Mouse (Mus musculus): ENCODE results near the gene Magi3. TPM values are rescaled to one million over a fixed set of nuclear protein-coding genes. Genes with fewer than 3 reads are reported as not detected.

Magi3 gene
- polyA plus RNA-seq, 1 experiment from 2014 or later = 51.2 TPM

DNA sequence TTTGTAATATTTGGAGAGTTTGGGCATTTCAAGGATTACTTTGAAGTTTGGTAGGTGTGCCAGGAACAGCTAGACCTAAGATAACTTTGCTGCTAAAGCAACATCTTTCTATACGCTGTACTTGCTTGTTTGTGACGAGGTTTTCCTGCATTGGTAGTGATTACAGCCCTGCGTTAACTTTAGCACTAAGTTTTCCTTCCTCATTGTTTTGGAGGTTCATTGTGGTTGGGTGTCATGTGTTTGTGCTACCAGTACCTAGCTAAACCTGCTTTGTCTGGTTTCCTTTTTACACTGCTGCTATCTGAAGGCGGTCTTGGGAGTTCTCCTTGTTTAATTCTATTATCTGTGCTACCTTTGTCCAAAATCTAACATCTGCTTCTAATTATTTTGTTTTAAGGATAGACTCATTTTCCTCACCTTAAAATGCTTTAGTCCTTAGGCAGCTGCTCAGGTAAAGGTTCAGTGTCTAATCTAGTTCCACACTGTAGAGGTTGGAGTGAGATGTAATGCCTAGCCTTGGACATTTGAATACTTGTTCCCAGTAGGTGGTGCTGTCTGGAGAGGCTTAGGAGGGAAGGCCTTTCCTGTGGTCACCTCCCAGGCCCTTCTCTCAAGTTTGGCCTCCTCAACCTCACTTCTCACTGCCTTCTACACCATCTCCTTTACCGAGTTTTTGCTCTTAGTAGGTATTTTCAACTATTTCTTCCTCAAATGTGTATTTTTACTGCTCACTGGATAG lies 210.1 kb downstream of the Magi3 start:
- in situ Hi-C loops (cut with MboI; ENCODE audit: low pct_unique_long_range_greater_than_20kb) = no loop called here
- DNase-seq (ENCODE audit: low read depth, low spot score) (no peak), ATAC-seq (no peak)
- TF ChIP-seq CTCF (IDR thresholded peaks at IDR 0.05) = peak; percentile 35
- POLR2A ChIA-PET = interaction anchor here (0.6 to 1.3 kb wide), 3 partner anchors 17 to 744 kb away, joined by 3 to 5 read pairs (median 3); no protein-coding TSS in a partner anchor
- H3K27me3 ChIP-seq = no peaks in the 10 kb centered on the region
- CTCF ChIA-PET = interaction anchor here (0.8 kb wide), 1 partner anchor 61 kb away, joined by 3 read pairs; no protein-coding TSS in a partner anchor

DNA sequence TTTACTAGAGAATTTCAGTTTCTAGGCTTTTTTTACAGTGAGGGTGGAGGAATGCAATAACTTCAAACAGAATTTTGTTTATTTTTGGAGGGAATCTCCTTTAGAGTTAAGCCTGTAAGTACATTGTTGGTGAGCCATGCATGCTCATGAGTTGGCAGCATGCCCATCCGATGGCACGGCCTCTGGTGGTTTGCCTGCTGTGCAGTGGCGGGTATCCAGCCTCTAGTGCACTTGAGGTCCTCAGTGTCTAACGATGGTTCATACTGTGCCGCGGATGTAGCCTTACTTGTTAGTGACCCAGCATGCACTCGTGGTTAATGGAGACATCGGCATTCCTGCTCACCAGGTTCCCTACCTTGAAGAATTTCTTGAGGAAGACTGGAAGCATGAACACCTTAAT lies 212.7 kb downstream of the Magi3 start:
- peak; percentile 85 for DNase-seq (ENCODE audit: low read depth, low spot score)
- ChIA-PET CTCF (interaction anchor here (0.9 to 1.2 kb wide), 2 partner anchors 13 to 20 kb away, joined by 3 to 5 read pairs; no protein-coding TSS in a partner anchor), POLR2A (no interaction called here)
- peak; percentile 33 for TF ChIP-seq CTCF (IDR thresholded peaks at IDR 0.05)
- ATAC-seq = peak; percentile 63
- H3K27me3 ChIP-seq = no peaks in the 10 kb centered on the region
- in situ Hi-C loops (cut with MboI; ENCODE audit: low pct_unique_long_range_greater_than_20kb) = no loop called here

DNA sequence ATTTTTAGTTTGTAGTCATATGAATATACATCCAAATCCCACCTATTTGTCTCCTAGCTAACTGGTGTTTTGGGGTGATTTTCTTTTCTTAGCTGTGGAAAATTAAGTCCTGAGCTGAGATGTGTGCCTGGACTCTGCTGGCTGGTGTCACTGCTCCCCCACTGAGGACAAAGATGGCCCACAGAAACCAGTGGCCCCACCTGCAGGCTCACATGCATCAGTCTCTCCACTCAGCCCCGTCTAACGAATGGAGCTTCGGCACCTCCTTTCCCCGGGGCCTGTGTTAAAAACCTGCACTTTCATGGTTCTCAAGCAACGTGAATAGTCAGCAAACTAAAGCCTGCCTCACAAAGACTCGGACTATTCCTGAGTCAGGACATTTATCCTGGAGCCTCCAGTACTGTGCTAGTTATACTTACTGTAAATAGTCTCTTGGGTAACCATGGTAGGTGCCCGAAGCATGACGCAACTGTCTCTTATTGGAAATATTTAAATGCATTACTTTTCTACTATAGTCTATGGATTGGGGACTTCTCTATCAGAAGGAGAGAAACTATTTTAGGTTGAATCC lies 213.2 kb downstream of the Magi3 start:
- peak; percentile 76 for ATAC-seq
- in situ Hi-C loops (cut with MboI; ENCODE audit: low pct_unique_long_range_greater_than_20kb) = no loop called here
- TF ChIP-seq CTCF (IDR thresholded peaks at IDR 0.05) = no peak
- no peak for DNase-seq (ENCODE audit: low read depth, low spot score)
- CTCF ChIA-PET = interaction anchor here (0.9 to 1.7 kb wide), 2 partner anchors 10 to 21 kb away, joined by 3 to 4 read pairs; no protein-coding TSS in a partner anchor
- POLR2A ChIA-PET = no interaction called here
- H3K27me3 ChIP-seq = no peaks in the 10 kb centered on the region

DNA sequence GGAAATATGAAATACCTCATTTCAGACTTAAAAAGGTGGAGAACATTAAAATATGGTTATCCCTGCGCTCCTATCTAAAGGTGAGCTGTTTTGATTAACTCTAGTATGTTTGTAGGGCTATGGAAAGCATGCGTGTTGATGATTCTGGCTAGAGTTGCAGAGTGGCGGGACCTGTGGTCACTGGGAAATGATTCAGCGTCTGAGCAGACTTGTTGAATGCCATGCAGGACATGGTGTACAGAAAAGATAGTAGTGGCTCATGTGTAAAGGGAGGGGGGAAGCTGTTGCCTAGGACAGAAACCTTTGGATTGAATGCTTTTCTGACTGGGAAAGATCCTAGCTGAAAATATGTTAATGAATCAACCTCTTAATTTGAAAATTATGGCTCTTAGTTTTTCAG lies 221.4 kb downstream of the Magi3 start:
- H3K27me3 ChIP-seq = no peaks in the 10 kb centered on the region
- no peak for TF ChIP-seq CTCF (IDR thresholded peaks at IDR 0.05)
- ATAC-seq (no peak), DNase-seq (ENCODE audit: low read depth, low spot score) (no peak)
- CTCF ChIA-PET = no interaction called here
- POLR2A ChIA-PET = no interaction called here
- in situ Hi-C loops (cut with MboI; ENCODE audit: low pct_unique_long_range_greater_than_20kb) = no loop called here

DNA sequence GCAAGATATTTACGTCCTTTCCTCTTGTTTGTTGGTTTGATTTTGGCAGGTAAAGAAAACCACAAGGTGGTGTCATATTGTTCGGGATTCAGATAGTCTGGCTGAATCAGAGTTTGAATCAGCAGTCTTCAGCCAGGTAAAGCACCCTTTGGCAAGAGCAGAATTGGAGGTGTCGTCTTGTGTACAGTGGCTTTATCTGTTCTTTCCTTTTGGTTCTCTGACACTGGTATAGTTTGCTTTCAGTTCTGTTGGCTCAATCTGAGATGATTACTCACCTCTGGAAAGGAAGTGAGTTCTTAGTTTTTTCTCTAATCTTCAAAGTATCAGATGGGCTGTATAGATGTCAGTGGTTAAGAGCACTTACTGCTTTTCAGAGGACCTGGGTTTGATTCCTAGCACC lies 228.9 kb downstream of the Magi3 start:
- DNase-seq (ENCODE audit: low read depth, low spot score) (no peak), ATAC-seq (no peak)
- in situ Hi-C loops (cut with MboI; ENCODE audit: low pct_unique_long_range_greater_than_20kb) = no loop called here
- CTCF ChIA-PET = no interaction called here
- no peak for TF ChIP-seq CTCF (IDR thresholded peaks at IDR 0.05)
- POLR2A ChIA-PET = no interaction called here
- no peaks in the 10 kb centered on the region for H3K27me3 ChIP-seq

DNA sequence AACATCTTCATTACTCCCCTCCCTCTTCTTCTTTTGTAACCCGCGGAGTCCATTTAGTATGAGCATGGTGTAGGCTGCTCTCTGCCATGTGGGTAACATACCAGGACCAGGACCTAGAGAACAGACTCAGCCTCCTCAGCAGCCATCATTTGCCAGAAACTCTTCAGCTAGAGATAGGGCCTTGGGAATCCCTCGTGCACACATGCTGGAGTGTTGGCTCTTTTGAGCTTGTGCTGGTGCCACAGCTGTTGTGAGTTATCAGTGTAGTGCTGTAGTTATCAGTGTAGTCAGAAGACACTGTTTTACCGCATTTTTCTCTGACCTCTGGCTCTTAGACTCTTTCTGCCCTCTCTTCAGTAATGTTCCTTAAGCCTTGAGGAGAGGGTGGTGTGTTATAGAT lies 230.8 kb downstream of the Magi3 start:
- ChIA-PET POLR2A (no interaction called here), CTCF (interaction anchor here (1.0 to 1.8 kb wide), 4 partner anchors 10 to 54 kb away, joined by 3 to 4 read pairs (median 3); no protein-coding TSS in a partner anchor)
- TF ChIP-seq CTCF (IDR thresholded peaks at IDR 0.05) = no peak
- in situ Hi-C loops (cut with MboI; ENCODE audit: low pct_unique_long_range_greater_than_20kb) = no loop called here
- DNase-seq (ENCODE audit: low read depth, low spot score) (no peak), ATAC-seq (no peak)
- H3K27me3 ChIP-seq = no peaks in the 10 kb centered on the region

DNA sequence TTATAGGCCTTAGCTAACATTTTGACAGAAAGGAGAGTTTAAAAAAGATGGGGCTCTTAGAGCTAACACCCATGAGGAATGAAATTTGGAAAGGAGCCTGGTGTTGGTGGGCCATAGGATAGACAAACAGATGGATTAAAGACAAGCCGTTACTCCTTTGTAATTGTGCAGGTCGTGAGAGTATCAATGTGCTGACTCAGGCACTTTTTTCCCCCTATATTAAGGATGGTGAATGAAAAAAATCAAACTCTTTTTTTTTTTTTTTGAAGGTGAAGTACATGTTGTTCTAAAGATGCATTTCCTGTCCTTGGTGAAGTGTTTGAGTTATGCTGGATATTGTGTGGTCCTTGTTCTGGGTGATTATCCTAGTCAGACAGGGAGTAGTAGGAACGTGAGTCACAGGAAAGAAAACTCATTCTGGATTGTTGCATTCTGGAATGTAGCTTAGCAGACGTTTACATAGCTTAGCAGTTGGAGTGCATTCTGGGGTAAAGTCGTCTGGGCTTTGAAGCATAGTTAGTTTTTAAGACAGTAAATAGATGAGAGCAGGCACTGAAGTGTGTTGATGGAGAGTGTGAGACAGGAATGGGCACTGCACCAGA lies 232.2 kb downstream of the Magi3 start:
- H3K27me3 ChIP-seq = no peaks in the 10 kb centered on the region
- ChIA-PET CTCF (interaction anchor here (1.0 to 2.3 kb wide), 3 partner anchors 9 to 81 kb away, joined by 3 to 10 read pairs (median 6); no protein-coding TSS in a partner anchor), POLR2A (no interaction called here)
- ATAC-seq (peak; percentile 96), DNase-seq (ENCODE audit: low read depth, low spot score) (peak; percentile 97)
- no peak for TF ChIP-seq CTCF (IDR thresholded peaks at IDR 0.05)
- in situ Hi-C loops (cut with MboI; ENCODE audit: low pct_unique_long_range_greater_than_20kb) = no loop called here

DNA sequence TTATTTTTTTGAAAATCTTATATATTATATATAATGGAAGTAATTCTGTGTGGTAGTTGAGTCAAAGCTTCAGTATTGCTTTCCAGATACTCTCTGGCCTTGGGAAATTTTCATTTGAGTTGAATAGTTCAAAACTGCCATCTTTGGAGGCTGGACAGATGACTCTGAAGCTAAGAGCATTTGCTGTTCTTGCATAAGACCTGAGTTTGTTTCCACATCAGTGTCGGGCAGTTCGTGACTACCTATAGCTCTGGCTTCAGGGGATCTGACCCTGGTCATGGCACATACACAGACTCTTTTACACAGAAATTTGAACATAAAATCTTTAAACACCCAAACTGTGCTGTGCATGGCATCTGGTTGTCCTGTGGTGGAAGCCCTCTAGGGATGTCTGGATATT lies 235.0 kb downstream of the Magi3 start:
- ChIA-PET CTCF (no interaction called here), POLR2A (interaction anchor here (0.6 kb wide), 1 partner anchor 16 kb away, joined by 3 read pairs; no protein-coding TSS in a partner anchor)
- no peak for DNase-seq (ENCODE audit: low read depth, low spot score)
- TF ChIP-seq CTCF (IDR thresholded peaks at IDR 0.05) = no peak
- in situ Hi-C loops (cut with MboI; ENCODE audit: low pct_unique_long_range_greater_than_20kb) = no loop called here
- ATAC-seq = no peak
- no peaks in the 10 kb centered on the region for H3K27me3 ChIP-seq

DNA sequence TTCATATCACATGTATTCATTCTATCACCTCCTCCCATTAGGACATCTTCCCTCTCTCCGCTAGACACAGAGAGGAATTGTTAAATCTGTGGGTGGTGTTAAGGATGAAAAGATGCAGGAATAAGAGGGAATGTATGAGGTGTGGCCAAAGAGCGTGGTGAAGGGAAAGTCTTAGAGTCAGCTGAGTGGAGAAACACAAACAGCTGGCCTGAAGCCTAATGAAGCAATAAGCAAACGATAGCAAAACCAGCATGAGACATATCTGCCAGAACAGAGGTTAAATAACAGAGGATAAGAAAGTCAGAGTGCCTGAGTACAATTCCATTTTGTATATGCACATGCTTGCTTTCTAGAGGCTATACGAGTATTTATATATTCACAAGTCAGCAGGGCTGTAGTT lies 235.6 kb downstream of the Magi3 start:
- ATAC-seq (no peak), DNase-seq (ENCODE audit: low read depth, low spot score) (no peak)
- CTCF ChIA-PET = interaction anchor here (0.8 kb wide), 1 partner anchor 11 kb away, joined by 3 read pairs; no protein-coding TSS in a partner anchor
- POLR2A ChIA-PET = no interaction called here
- TF ChIP-seq CTCF (IDR thresholded peaks at IDR 0.05) = no peak
- in situ Hi-C loops (cut with MboI; ENCODE audit: low pct_unique_long_range_greater_than_20kb) = no loop called here
- no peaks in the 10 kb centered on the region for H3K27me3 ChIP-seq

DNA sequence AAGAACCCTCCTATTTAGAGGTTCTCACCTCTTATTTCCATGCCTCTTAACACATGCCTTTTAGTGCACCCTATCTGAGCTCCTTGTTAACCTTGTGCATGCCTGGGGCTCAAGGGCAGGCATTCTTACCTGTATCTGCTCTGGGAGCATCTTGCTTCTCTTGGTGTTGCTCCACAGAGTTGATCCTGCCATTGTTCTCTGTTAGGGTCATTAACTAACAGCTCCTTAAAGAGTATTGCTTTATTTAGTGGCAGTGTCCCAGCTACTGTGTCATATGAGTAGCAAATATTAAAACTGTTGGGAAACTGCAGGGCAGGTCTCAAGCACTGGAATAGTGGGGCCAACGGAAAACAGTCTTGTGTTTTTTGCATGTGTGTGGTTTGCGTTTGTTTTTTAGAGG lies 249.0 kb downstream of the Magi3 start:
- DNase-seq (ENCODE audit: low read depth, low spot score) (no peak), ATAC-seq (no peak)
- ChIA-PET CTCF (interaction anchor here (0.8 to 0.9 kb wide), 3 partner anchors 9 to 35 kb away, joined by 3 read pairs; no protein-coding TSS in a partner anchor), POLR2A (no interaction called here)
- no peak for TF ChIP-seq CTCF (IDR thresholded peaks at IDR 0.05)
- in situ Hi-C loops (cut with MboI; ENCODE audit: low pct_unique_long_range_greater_than_20kb) = no loop called here
- H3K27me3 ChIP-seq = no peaks in the 10 kb centered on the region

All from Patski (cell line).